Mouse (Mus musculus) olfactory bulb, adult 2 months (tissue): Measurements from ENCODE around the gene Ssr2.

ENCODE experiments used
- CTCF ChIP-seq: fragments of 200-500 bp; IDR thresholded peaks from 2 replicates; pipeline ENCODE4 v1.5.1; 2012; ENCODE audit warnings: low read depth, mild to moderate bottlenecking, low read length, moderate library complexity; ENCODE audit not compliant: insufficient read depth
- POLR2A ChIP-seq: fragments of 200-500 bp; IDR thresholded peaks from 2 replicates; pipeline ENCODE4 v1.6.1; 2012; ENCODE audit warnings: mild to moderate bottlenecking, low read depth, low read length, moderate library complexity; ENCODE audit not compliant: insufficient read depth

- no peak for TF ChIP-seq CTCF
- no peak for TF ChIP-seq POLR2A
Measured at GRCm38 (mm10) chr3:88528646-88529045, 47.0 kb upstream of the Ssr2 start.
